Mouse (Mus musculus): ENCODE results near the gene Fancc.

The Fancc gene

DNA sequence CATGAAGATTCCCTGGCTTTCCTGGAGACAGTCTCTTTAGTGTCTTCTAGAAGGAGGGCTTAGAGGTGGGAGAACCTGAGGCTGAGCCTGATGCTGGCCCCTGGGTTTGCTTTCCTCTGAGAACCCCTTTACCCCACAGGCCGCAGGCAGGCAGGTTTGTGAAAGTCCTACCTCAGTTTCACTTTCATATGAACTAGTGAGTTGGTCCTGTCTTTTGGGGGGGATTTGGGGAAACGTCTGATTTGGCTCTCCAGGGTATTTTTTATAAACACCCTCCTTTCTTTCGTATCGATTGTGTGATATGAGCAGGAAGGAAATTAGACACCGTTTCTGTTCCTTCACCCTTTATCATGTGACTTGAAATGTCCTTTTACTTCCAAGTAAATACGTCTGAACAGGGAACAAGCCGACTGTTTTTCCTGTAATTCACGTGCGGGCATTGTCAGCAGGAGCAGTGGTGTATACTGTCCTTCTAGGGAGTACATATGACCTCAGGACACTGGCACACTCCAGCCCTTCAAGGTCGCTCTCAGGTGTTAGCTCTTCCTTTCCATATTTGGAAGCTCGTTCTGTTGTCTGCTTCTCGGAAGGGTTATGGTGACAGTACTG is 250.6 kb downstream of the Fancc start:
- no peak for DNase-seq (ENCODE audit: low spot score in 2 of 2)

GRCm38 (mm10) chr13:63245812-63246211 is 251.3 kb downstream of the Fancc start:
- DNase-seq (ENCODE audit: low spot score in 2 of 2) = no peak

- DNase-seq (ENCODE audit: low spot score in 2 of 2) = no peak
These were observed 251.9 kb downstream of the Fancc start for GRCm38 (mm10) chr13:63245218-63245617.

DNA sequence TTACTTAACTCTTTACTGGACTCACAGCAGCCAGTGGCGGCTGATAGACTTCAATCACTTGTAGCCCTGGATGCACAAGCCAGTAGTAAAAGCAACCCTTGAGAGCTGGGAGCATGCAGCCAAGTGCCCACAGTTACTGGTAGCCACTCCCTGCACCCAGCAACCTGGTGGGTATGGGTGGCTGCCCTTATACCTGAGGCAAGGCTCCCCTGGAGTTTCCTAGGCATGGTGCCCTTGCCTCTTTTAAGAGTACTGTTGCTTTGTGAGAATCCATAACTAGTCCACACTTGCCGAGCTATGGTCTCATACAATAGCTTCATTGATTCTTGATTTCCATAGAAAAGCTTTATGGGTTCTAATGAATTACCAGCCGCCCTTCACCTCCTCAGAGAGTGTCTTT is 252.7 kb downstream of the Fancc start:
- DNase-seq (ENCODE audit: low spot score in 2 of 2) = no peak

GRCm38 (mm10) chr13:63243586-63243985 is 253.5 kb downstream of the Fancc start:
- DNase-seq (ENCODE audit: low spot score in 2 of 2) = no peak

DNA sequence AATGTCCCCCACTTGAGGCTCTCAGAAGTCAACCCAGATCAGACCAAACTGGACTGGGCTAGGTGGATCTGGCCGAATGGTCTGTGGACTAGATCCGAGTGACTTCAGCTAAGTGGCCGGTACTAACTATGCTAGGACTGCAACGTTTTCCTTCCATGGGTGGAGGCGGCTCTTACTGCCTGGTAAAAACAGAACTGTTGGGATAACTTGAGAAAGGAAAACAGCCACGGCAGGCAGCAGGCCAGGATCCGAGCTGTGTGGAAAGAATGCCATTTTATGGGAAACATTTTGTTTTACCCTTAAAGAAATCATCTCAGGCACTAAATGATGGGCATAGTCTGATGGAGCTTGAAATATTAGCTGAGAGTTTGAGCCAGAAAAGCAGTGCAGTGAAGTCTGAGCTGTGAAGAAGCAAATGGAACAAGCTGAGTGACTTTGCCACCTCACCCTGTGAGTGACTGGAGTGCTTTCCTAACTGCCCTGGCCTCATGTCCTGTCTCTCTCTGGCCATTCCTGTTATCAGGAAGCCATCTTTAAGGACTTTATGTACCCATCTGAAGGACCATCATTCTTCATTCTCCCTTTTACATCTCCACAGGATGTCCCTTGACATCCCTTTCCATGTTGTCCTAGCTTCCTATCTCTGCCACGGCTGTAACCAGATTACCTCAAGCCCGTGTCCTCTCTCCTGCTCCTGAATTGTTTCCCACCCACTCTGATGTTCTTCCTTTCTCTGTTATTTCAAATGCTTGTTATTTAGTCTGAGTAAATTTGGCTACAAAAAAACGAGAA is 254.5 kb downstream of the Fancc start:
- no peak for DNase-seq (ENCODE audit: low spot score in 2 of 2)

DNA sequence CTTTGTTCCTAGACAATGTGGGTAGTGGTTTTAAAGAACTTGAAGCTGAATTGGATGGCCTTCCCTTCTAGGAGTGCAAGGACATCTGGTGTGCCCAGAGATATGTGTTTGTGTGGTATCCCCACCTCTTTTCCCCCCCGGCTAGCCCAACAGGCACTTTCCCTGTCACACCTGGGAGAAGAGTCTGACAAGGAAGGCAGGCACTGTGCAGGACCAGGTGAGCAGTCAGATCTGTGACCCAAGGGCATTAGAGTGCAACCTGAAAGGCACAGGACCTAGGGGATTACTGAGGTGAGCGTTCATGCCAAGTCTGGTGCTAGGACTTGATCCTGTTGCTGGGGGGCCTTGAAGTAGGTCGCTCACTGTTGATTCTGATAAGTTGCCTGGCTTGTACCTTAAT is 255.4 kb downstream of the Fancc start:
- no peak for DNase-seq (ENCODE audit: low spot score in 2 of 2)

- no peak for DNase-seq (ENCODE audit: low spot score in 2 of 2)
These were observed 256.2 kb downstream of the Fancc start for GRCm38 (mm10) chr13:63240835-63241234.

- peak; percentile 76 to 82 for DNase-seq (ENCODE audit: low spot score in 2 of 2)
These were observed 257.0 kb downstream of the Fancc start for GRCm38 (mm10) chr13:63239877-63240671.

GRCm38 (mm10) chr13:63239301-63239804 is 257.7 kb downstream of the Fancc start:
- DNase-seq (ENCODE audit: low spot score in 2 of 2) = no peak

GRCm38 (mm10) chr13:63238045-63238444 is 259.0 kb downstream of the Fancc start:
- DNase-seq (ENCODE audit: low spot score in 2 of 2) = no peak

GRCm38 (mm10) chr13:63236159-63236893 is 260.8 kb downstream of the Fancc start:
- no peak for DNase-seq (ENCODE audit: low spot score in 2 of 2)

DNA sequence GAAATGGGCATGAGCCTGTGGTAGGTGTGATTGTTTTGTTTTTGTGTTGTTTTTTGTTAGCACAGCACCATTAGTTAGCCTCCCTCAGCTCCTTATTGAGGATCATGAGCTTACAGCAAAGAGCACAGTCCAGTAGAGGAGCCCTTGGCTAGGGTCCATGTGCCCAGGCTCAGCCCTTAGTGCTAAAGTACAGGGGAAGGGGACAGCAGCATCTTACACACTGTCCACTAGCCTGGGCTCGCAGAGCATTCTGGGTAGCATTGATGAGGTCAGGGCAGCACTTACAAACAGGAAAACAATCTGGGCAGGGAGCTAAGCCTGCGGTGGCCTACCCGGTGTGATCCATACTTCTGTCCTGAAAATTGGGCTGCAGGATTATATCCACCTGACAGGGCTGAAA is 261.5 kb downstream of the Fancc start:
- no peak for DNase-seq (ENCODE audit: low spot score in 2 of 2)

Data from urinary bladder, postnatal 4 days (tissue).